Mouse (Mus musculus) testis, adult 2 months (tissue): Measurements from ENCODE around the gene Pxdn.

Source experiments
- CTCF ChIP-seq: fragments of 200-500 bp; IDR thresholded peaks from 2 replicates; pipeline ENCODE4 v1.5.1; 2012; ENCODE audit warnings: low read depth, mild to moderate bottlenecking, inconsistent platforms, low read length, moderate library complexity; ENCODE audit not compliant: control insufficient read depth, insufficient read depth, insufficient replicate concordance
- POLR2A ChIP-seq: fragments of 200-500 bp; IDR thresholded peaks from 2 replicates; pipeline ENCODE4 v1.6.1; 2012; ENCODE audit warnings: low read depth, mild to moderate bottlenecking, inconsistent platforms, low read length, moderate library complexity; ENCODE audit not compliant: control insufficient read depth

DNA sequence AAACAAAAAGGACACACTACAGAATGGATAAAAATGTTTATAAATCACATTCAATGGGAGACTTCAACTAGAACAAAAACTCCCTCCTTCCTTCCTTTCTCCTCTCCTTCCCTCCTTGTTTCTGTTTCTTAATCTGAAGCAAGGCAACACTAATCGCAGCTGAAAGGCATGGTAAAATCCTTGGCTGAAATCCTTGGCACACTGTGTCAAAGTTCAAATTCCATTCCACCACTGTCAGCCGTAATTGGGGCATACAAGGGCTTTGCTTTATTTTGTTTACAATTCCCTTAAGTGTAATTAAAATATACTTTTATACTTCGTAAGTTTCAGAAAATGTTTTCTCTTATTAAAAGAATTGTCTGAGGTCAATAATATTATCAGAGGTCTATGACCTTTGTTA, 86.1 kb downstream of the Pxdn start:
- TF ChIP-seq CTCF: no peak
- TF ChIP-seq POLR2A: no peak
